Mouse (Mus musculus) myocyte (in vitro differentiated cells): ENCODE measurements at regions not wholly inside any gene's neighbourhood (a gene's known extent, or its start where the extent isn't known, plus 50 kb on each side); places are given as distances from the start of the nearest gene placed in this dataset.

Source experiments
- POLR2A ChIP-seq: IDR thresholded peaks from one replicate; pipeline ENCODE4 v1.6.1; 2011; ENCODE audit warnings: low read depth, mild to moderate bottlenecking, control low read depth, moderate library complexity; ENCODE audit not compliant: insufficient read length
- SRF ChIP-seq: IDR thresholded peaks from one replicate; pipeline ENCODE4 v1.6.1; 2011; ENCODE audit warnings: low read depth; ENCODE audit not compliant: control insufficient read depth, insufficient read length
- USF1 ChIP-seq: IDR thresholded peaks from one replicate; pipeline ENCODE4 v1.6.1; 2011; ENCODE audit warnings: low read depth, mild to moderate bottlenecking, control low read depth, moderate library complexity

GRCm38 (mm10) chr6:31212080-31212479 lies 186.5 kb upstream of the Mkln1 start:
- TF ChIP-seq POLR2A: no peak
- TF ChIP-seq USF1: no peak
- no peak for TF ChIP-seq SRF
